Mouse (Mus musculus) CH12.LX (cell line): ENCODE measurements at regions not wholly inside any gene's neighbourhood (a gene's known extent, or its start where the extent isn't known, plus 50 kb on each side); places are given as distances from the start of the nearest gene placed in this dataset.

Source experiments
- CHD1 ChIP-seq: IDR thresholded peaks from 2 replicates; pipeline ENCODE4 v1.6.1; 2012; ENCODE audit warnings: low read depth, low read length, improper control_type of control experiment, inconsistent platforms
- CHD2 ChIP-seq: IDR thresholded peaks from 2 replicates; pipeline ENCODE4 v1.6.1; 2011; ENCODE audit warnings: low read length, improper control_type of control experiment
- CTCF ChIP-seq, 2 experiments: IDR thresholded peaks in 1 of 2; conservative IDR thresholded peaks in 1 of 2; 2 replicates each; pipeline ENCODE4 v1.5.1; 2011 to 2012; ENCODE audit warnings: low read depth in 2 of 2, low read length in 2 of 2, improper control_type of control experiment in 1 of 2, inconsistent platforms in 1 of 2, mild to moderate bottlenecking in 1 of 2, moderate library complexity in 1 of 2
- EP300 ChIP-seq: IDR thresholded peaks from 2 replicates; pipeline ENCODE4 v1.6.1; 2011; ENCODE audit warnings: low read length, improper control_type of control experiment
- JUND ChIP-seq: conservative IDR thresholded peaks from 2 replicates; pipeline ENCODE4 v1.6.1; 2011; ENCODE audit warnings: low read depth, low read length, improper control_type of control experiment
- MAX ChIP-seq: IDR thresholded peaks from 2 replicates; pipeline ENCODE4 v1.6.1; 2011; ENCODE audit warnings: low read length, improper control_type of control experiment
- POLR2A ChIP-seq: IDR thresholded peaks from 2 replicates; pipeline ENCODE4 v1.6.1; 2011; ENCODE audit warnings: low read depth, mild to moderate bottlenecking, improper control_type of control experiment, low read length
- SIN3A ChIP-seq: IDR thresholded peaks from 2 replicates; pipeline ENCODE4 v1.6.1; 2012; ENCODE audit warnings: low read length, improper control_type of control experiment, inconsistent platforms
- TCF12 ChIP-seq: IDR thresholded peaks from 2 replicates; pipeline ENCODE4 v1.6.1; 2014; ENCODE audit warnings: low read depth, mild to moderate bottlenecking, inconsistent platforms, low read length, improper control_type of control experiment
- ZMIZ1 ChIP-seq: IDR thresholded peaks from 2 replicates; pipeline ENCODE4 v1.6.1; 2012; ENCODE audit warnings: low read depth, mild to moderate bottlenecking, inconsistent platforms, low read length, improper control_type of control experiment

DNA sequence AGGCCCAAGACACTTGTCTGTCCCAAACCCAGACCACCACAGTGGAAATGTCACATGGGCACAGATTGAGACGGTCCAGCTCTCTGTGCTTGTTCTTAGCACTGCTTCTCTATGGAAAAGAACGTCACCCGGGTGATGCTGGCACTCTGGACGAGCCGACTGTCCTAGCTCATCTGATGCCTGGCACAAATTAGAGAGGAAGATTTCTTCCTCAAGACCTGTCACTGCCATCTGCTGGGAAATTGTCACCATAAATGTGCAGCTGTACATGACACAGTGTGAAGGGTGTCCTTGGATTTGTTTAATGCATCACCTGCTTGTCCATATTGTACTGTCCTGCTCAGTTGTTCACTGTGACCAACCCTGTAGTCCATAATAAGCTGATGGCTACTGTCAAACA lies 238.7 kb upstream of the 4931429L15Rik start:
- TF ChIP-seq CTCF (conservative IDR thresholded peaks at IDR 0.05 in 1 of 2, IDR thresholded peaks at IDR 0.05 in 1 of 2; ENCODE audit: low read depth in 2 of 2, low read length in 2 of 2) (no peak), EP300 (no peak), CHD2 (no peak), TCF12 (no peak), MAX (no peak), POLR2A (no peak), JUND (no peak), ZMIZ1 (no peak), SIN3A (no peak), CHD1 (no peak)
